Mouse (Mus musculus) granulocyte monocyte progenitor cell, adult 5-6 weeks (primary cell): ENCODE data around the gene Hnf4a. TPM values are rescaled to one million over a fixed set of nuclear protein-coding genes. Genes with fewer than 3 reads are reported as not detected.

Experiments used
- ATAC-seq: replicated peaks from 2 replicates; pipeline ENCODE4 v1.8.0; 2016; ENCODE audit warnings: mild to moderate bottlenecking, moderate TSS enrichment, inconsistent platforms; ENCODE audit not compliant: poor library complexity, severe bottlenecking
- total RNA-seq, 2 experiments: library from RNA; stranded (forward) in 1 of 2; stranded (reverse) in 1 of 2; fragments of 200-712, 200-1000 nt in 1 of 2; fragments of >200 nt in 1 of 2; fragmentation: Nextera tagmentation in 1 of 2; gene quantifications; 2 replicates each; pipeline ENCODE4 v1.2.3; 2014 to 2017

Gene Hnf4a
- total RNA-seq, 2 experiments from 2014 or later = 0.15 to 0.37 TPM

DNA sequence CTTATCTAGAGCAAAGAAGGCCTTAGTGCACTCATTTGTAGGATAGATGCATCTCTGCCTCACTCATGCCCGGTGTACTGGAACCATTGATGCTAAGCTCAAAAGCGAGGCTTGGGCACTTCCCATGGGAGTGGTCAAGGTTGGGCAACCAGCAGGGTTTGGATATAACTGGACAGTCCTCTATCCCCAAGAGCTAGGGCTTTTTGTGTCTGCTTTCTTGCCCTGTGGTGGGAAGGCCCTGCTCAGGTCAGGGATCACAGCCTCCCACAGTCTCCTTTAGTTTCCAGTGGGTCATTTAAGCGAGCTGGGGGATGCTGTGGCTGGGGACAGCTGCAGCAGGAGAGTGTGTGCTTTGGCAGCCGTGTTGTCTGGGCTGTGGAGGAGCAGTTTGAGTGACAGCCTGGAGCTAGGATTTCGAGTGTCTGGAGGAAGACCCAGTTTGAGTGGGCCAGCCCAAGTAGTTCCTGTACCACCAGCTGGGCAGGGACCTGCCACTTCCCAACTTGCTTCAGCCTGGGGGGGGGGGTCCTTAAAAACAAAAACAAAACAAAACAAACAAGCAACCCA, 16.8 kb upstream of the Hnf4a start:
- ATAC-seq = no peak

- ATAC-seq = no peak
These were observed 16.0 kb upstream of the Hnf4a start for GRCm38 (mm10) chr2:163490656-163491055.

GRCm38 (mm10) chr2:163491351-163491750, 15.3 kb upstream of the Hnf4a start:
- no peak for ATAC-seq

DNA sequence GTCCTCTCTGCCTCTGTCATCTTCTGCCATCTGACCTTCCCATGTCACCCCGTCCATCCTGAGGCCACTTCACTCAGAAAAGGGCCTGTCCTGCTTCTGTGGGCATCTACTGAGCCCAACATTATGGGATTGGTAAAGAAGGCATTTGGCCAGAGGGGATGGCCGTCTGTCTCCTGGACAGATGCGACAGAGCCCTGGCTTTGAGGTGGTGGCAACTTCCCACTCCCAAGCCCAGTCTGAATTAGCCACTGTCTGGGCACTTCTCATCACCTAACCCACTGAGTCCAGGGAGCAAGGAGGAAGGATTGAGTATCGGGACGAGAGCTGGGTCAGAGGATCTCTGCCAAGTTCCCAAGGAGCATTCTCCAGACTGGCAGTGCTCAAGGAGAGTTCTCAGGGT, 14.6 kb upstream of the Hnf4a start, which contains the start of gene R3hdml:
Gene R3hdml, plus strand, starts transcription at position 301 of the 400 bp plus-strand sequence.
- no peak for ATAC-seq

DNA sequence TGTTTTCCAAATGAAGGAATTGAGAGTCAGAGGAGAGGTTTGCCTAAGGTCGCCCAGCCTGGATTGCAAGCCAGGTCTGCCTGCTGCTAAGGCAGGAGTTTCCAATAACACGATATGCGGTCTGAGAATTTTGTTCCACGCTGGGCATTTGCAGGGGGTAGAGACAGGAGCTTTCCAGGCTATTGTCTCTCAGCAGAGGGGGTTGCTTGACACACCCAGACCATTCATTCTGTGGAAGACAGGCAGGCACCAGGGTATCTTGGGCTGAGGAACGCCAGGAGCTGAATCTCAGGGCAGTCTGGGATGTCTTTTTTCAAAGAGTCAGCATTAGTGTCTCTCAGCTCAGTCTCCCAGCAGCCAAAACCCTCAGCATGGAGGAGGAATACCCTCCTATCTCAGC, 13.6 kb upstream of the Hnf4a start:
- ATAC-seq = no peak

DNA sequence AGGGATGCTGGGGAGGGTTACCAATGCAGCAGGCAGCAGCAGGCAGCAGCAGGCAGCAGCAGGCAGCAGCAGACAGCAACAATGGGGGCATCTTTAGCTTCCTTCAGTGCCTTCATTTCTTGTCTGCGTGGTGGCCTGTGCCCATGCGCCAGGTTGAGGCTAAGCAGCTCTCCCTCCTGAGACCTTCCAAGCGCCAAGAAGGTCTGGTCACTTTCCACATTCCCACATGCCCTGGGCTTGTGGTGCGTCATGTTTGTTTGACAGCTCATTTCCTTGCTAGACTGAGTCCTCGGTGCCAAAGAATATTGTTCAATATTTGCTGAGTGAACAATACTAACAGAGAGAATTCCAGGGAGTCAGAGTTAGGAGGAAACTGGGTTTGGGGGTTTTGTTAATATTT, 12.6 kb upstream of the Hnf4a start:
- ATAC-seq = no peak

DNA sequence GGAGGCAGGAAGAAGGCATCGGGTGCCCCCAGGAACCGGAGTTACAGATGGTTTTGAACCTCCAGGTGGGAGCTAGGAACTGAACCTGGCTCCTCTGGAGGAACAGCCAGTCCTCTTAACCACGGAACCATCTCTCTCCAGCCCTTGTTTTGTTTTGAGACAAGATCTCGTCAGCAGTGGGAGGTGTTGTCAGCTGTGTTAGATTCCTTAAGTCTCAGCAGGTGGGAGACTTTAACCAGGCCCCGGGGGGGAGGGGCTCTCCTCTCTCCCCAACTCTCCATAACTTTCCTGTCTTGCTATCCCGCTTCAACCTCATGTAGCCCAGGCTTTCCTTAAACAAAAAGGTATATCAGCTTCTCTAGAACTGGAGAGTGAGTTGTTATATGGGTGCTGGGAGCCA, 12.2 kb upstream of the Hnf4a start:
- no peak for ATAC-seq

- ATAC-seq = no peak
These were observed 4.4 kb upstream of the Hnf4a start for GRCm38 (mm10) chr2:163502219-163502618.

DNA sequence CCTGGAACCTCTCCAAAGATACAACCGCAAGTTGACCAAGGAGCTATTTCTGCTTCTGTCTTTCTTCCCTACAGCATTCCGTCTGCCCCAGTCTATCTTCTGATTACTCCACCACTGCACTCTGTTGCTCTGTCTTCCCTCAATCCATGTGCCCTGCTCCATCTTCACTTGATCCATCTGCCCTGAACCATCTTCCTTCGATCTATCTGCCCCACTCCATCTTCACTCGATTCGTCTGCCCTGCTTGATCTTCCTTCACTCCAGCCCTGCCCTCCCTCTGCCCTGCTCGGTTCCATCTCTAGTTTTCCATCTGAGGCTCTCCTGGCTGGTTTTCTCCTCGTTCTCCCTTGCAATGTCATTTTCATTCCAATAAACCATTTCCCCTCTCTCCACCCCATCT, 3.4 kb upstream of the Hnf4a start:
- no peak for ATAC-seq

DNA sequence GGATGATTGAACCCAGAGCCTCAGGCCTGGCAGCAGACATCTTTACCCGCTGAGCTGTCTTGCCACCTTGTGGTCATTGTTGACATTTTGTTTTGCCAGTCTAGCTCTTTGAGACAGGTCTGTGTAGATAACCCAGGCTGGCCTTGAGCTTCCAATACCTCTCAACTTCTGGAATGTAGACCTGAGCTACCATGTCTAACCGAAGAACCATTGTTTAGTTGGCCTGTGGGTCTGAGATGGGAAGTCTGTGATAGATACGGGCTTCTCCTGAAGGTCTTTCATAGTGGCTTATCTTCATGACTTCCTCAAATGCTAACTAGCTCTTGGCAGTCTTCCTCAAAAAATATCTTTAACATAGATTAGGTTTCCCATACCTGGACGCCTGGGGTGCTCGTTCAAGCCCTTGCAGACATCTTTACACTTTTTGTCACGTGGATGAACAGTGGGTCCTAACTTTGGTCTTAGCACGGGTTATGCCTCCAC, 19.2 kb downstream of the Hnf4a start:
- ATAC-seq = no peak

DNA sequence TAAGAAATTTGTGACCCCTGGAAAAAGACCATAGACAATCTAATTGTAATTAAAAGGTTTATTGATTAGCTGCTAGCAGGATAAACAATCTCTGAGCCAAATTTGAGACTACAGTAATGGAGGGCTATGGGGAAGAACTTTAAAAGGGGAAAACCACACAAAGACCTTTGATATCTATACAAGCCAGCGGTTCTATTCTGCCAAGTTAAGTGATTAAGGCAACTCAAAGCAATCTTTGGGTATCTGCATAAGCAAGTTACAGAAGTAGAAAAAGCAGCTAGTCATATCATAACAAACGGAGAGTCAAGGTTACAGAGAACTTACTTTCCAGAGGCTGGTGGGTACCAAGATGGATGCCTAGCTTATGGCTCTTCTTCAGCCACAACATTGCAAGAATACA, 20.9 kb downstream of the Hnf4a start:
- ATAC-seq = no peak

- no peak for ATAC-seq
These were observed 23.8 kb downstream of the Hnf4a start for GRCm38 (mm10) chr2:163530418-163530817.

- peak; percentile 62 for ATAC-seq
These were observed 25.3 kb downstream of the Hnf4a start for GRCm38 (mm10) chr2:163531917-163532316.

DNA sequence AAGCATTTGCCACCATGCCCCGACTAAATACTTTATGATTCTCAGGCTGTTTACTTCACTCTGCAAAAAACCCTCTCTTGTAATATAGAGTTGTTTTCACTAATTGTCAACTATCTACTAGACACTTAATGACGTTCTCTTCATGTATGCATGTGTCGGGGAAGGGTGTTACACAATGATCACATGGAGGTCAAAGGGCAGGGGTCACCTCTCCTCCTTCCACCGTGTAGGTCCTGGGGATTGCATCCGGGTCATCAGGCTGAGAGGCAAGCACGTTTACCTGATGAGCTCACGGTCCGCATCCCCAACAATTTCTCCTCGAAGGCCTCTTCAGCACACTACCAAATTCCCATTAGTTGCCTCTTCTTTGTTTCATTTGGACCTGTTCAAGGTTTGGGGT, 26.6 kb downstream of the Hnf4a start:
- ATAC-seq = no peak

GRCm38 (mm10) chr2:163534958-163535524, 28.4 kb downstream of the Hnf4a start:
- ATAC-seq = peak; percentile 85

GRCm38 (mm10) chr2:163537443-163537842, 30.8 kb downstream of the Hnf4a start:
- ATAC-seq = no peak

GRCm38 (mm10) chr2:163538410-163538809, 31.8 kb downstream of the Hnf4a start:
- ATAC-seq = no peak

DNA sequence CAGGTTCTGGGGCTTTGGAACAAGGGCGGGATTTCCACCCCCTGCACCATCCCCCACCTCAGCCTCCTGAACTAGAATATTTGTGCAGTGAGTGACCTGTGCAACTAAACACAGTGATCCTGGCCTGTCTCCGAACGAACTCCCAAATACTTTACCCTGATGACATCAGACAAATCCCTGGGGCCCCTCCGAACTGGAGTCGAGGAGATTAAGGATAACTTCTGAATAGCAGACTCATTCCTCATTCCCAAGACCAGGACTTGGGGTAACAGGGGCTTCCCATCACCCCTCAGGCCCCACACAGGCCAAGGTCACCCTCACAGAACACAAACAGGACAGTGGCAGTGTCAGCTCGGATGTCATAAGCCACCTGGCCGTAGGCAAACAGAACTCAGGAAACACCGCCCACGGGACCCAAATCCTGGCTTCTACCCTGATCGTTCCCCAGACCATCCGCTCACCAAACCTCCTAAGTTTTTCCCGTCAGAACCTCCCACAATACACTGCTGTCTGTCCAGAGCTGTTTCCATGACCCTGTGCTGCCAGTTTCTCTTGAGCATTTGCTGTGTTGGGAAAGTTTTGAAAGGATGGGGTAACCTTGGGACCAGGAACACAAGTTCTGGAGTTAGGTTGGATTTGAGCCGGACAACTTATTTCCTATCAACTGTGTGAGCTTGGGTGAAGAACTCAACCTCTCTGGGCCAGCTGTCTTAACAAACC, 32.9 kb downstream of the Hnf4a start:
- no peak for ATAC-seq

- ATAC-seq = peak; percentile 25; the same call in 1 of the 2 replicates
These were observed 33.9 kb downstream of the Hnf4a start for GRCm38 (mm10) chr2:163540231-163541117.

DNA sequence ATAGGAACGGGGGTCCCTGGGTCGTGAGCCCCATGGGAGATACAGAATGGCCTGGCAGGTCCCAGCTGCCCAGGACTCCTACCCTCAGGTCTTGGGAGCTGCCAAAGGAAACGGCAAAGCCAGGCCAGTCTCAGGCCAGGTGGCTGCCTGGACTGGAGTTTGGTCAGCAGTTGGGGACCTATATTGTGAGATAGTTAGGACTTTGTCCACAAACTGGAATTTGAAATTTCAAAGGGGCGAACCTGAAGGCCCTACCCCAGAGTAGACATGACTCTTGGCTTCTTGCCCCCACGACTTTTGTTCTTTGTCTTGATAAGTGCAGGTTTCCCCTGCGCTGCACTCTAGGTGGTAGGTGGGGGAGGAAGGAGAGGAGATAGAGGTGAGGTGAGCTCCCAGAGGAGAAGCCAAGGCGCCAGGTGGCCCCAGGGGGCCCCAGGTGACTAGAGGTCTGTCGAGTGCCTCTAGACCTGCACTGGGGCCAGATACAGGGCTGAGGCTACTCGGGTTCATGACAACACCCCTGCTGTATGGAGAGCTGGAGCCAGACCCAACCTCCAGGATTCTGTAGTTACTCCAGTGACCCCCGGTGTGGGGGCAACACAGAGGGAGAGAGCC, 35.1 kb downstream of the Hnf4a start:
- no peak for ATAC-seq
